In the genomic region with DNA sequence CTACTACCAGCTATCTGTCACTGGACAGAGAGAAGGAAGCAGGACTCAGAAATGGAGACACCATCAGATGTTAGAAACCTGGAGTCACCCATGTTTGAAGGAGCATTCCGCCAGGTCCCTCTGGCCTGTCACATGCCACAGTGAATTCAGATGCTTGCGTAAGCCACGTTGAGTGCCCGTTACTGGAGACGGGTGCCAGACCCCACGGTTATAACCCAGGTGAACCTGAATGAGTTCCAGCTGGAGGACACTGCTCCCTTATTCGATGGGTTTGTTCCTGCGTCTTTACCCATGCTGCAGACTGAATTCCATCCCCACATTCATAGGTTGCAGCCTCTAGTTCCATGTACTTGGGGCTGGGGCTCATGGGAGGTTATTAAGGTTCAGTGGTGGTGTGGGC, we compare ENCODE assay signal across 23 mouse cellular contexts. TPM values are rescaled to one million over a fixed set of nuclear protein-coding genes. Genes with fewer than 3 reads are reported as not detected.
A peak's percentile ranks its signal among the peaks of the same experiment; 100 is the strongest.
DNase-seq lines count a peak whose midpoint lies in the region; ATAC-seq and TF ChIP-seq lines count a peak whose summit lies in the region.
"Had no signal": no experiment of that assay in that cellular context is flagged by ENCODE, and none has a peak within 500 bp of the region (broad histone marks: within the 10 kb centered on the region; RNA-seq: fewer than 3 reads in every experiment).

No protein-coding gene starts in this region.

- no peak overlapping the region for H3K9ac ChIP-seq in heart, adult 2 months (ENCODE audit: low read depth, low read length)
- no peak overlapping the region for H3K9ac ChIP-seq in heart, embryonic 11.5 days (ENCODE audit: low read depth, low read length)
- no peak overlapping the region for H3K9ac ChIP-seq in hindbrain, postnatal 0 days (replicated peaks; ENCODE audit: low read length)
- H3K9ac ChIP-seq: embryonic facial prominence, embryonic 13.5 days; kidney, embryonic 15.5 days; limb, embryonic 15.5 days; liver, embryonic 15.5 days; lung, embryonic 15.5 days had no signal

- no peaks in the 10 kb centered on the region for H3K36me3 ChIP-seq in heart, adult 2 months (ENCODE audit: control insufficient read depth, insufficient read depth, low read length)
- H3K36me3 ChIP-seq in heart, embryonic 11.5 days (ENCODE audit: control insufficient read depth, insufficient read depth, low read length) = no peaks in the 10 kb centered on the region
- no peaks in the 10 kb centered on the region for H3K36me3 ChIP-seq in hindbrain, postnatal 0 days (ENCODE audit: insufficient read depth, low read length)
- H3K36me3 ChIP-seq: embryonic facial prominence, embryonic 13.5 days; kidney, embryonic 15.5 days; limb, embryonic 15.5 days; liver, embryonic 15.5 days; lung, embryonic 15.5 days had no signal

- peaks cover 5% of the 10 kb centered on the region; the same call in 1 of the 2 replicates for H3K4me1 ChIP-seq in heart, adult 2 months (ENCODE audit: control insufficient read depth, insufficient read depth, low read length)
- H3K4me1 ChIP-seq in heart, embryonic 11.5 days (ENCODE audit: control insufficient read depth, insufficient read depth, low read length) = peaks cover 8% of the 10 kb centered on the region
- peaks cover 16% of the 10 kb centered on the region for H3K4me1 ChIP-seq in hindbrain, postnatal 0 days (ENCODE audit: insufficient read depth, low read length)

- WGBS in heart, adult 2 months = 64% methylated on average over 8 of the region's 8 CpGs
- 83% methylated on average over 8 of the region's 8 CpGs for WGBS in heart, embryonic 11.5 days (ENCODE audit: insufficient replicate concordance)
- 60% methylated on average over 8 of the region's 8 CpGs for WGBS in hindbrain, postnatal 0 days

- peak overlapping the region; percentile 28; the same call in 1 of the 2 replicates for H3K27ac ChIP-seq in heart, adult 2 months
- no peak overlapping the region for H3K27ac ChIP-seq in heart, embryonic 11.5 days (ENCODE audit: low read depth, low read length)
- H3K27ac ChIP-seq in left cerebral cortex, adult 2 months = peak overlapping the region; percentile 88
- H3K27ac ChIP-seq in hindbrain, postnatal 0 days = peak overlapping the region; percentile 54
- H3K27ac ChIP-seq: embryonic facial prominence, embryonic 13.5 days; kidney, embryonic 15.5 days; limb, embryonic 15.5 days; liver, embryonic 15.5 days; lung, embryonic 15.5 days had no signal

- no peaks in the 10 kb centered on the region for H3K27me3 ChIP-seq in heart, adult 2 months (ENCODE audit: control insufficient read depth, insufficient read depth, low read length)
- peaks cover 8% of the 10 kb centered on the region for H3K27me3 ChIP-seq in heart, embryonic 11.5 days (ENCODE audit: control insufficient read depth, insufficient read depth, low read length)
- H3K27me3 ChIP-seq in hindbrain, postnatal 0 days (ENCODE audit: insufficient read depth, low read length) = no peaks in the 10 kb centered on the region

- H3K4me3 ChIP-seq in heart, adult 2 months = no peak overlapping the region
- H3K4me3 ChIP-seq in heart, embryonic 11.5 days (ENCODE audit: low read depth, low read length) = no peak overlapping the region
- H3K4me3 ChIP-seq in left cerebral cortex, adult 2 months = no peak overlapping the region
- no peak overlapping the region for H3K4me3 ChIP-seq in hindbrain, postnatal 0 days (ENCODE audit: low read length)
- H3K4me3 ChIP-seq: embryonic facial prominence, embryonic 13.5 days; erythroblast, embryonic 14.5 days; gastrocnemius, adult 2 months; kidney, embryonic 15.5 days; limb, embryonic 15.5 days; liver, embryonic 15.5 days; lung, embryonic 15.5 days; megakaryocyte, embryonic 14.5 days had no signal

- no peak for TF ChIP-seq POLR2A in heart, adult 2 months (IDR thresholded peaks at IDR 0.05; ENCODE audit: insufficient read depth, low read depth, low read length)

- DNase-seq in cerebellum, adult 11-12 months = peak; percentile 41
- no peak for DNase-seq in cerebellum, adult 8-10 months
- peak in 1 of 2 experiments; percentile 41 for DNase-seq in heart, adult 2 months
- DNase-seq in left cerebral cortex, adult 2 months (ENCODE audit: extremely low spot score in 1 of 2, low spot score in 2 of 2) = no peak
- DNase-seq in left cerebral cortex, adult 11 months (ENCODE audit: low spot score) = no peak
- no peak for DNase-seq in hindbrain, postnatal 0 days (ENCODE audit: low spot score)
- DNase-seq in adrenal gland, postnatal 25 days = no peak
- DNase-seq: embryo, embryonic 11 days; gastrocnemius, adult 2 months; kidney, adult 11 months; kidney, postnatal 36 days; lung, postnatal 36 days; right cerebral cortex, postnatal 14 days; spleen, adult 18-20 months had no signal

- no peak for TF ChIP-seq CTCF in heart, adult 2 months (IDR thresholded peaks at IDR 0.05)
- TF ChIP-seq CTCF in left cerebral cortex, adult 2 months (IDR thresholded peaks at IDR 0.05) = no peak
- no peak for TF ChIP-seq CTCF in hindbrain, postnatal 0 days (IDR thresholded peaks at IDR 0.05; ENCODE audit: low read depth)

- no peak for TF ChIP-seq EP300 in heart, adult 2 months (IDR thresholded peaks at IDR 0.05; ENCODE audit: insufficient read depth, low read depth, low read length)

- intact Hi-C loops in heart, adult 2 months (cut with DNase I) = no loop called here
- intact Hi-C loops in left cerebral cortex, adult 2 months (cut with DNase I) = no loop called here

- no peaks in the 10 kb centered on the region for H3K9me3 ChIP-seq in heart, embryonic 11.5 days (replicated peaks; ENCODE audit: control insufficient read depth, low read length)
- no peaks in the 10 kb centered on the region for H3K9me3 ChIP-seq in hindbrain, postnatal 0 days (ENCODE audit: low read length)
- H3K9me3 ChIP-seq: embryonic facial prominence, embryonic 13.5 days; kidney, embryonic 15.5 days; limb, embryonic 15.5 days; liver, embryonic 15.5 days; lung, embryonic 15.5 days had no signal

- no peak overlapping the region for H3K4me2 ChIP-seq in heart, embryonic 11.5 days
- no peak overlapping the region; the same call in 1 of the 2 replicates for H3K4me2 ChIP-seq in hindbrain, postnatal 0 days (ENCODE audit: low read depth, low read length)
- H3K4me2 ChIP-seq: embryonic facial prominence, embryonic 13.5 days; kidney, embryonic 15.5 days; limb, embryonic 15.5 days; liver, embryonic 15.5 days; lung, embryonic 15.5 days had no signal

- ATAC-seq in heart, embryonic 11.5 days (replicated peaks; ENCODE audit: insufficient number of reproducible peaks, low FRiP score, low TSS enrichment) = no peak
- ATAC-seq in hindbrain, postnatal 0 days = no peak
- ATAC-seq: activated CD4-positive, CD25-positive, alpha-beta regulatory T cell, adult 4 months had no signal

- no peaks in the 10 kb centered on the region for H3K79me2 ChIP-seq in heart, adult 2 months (replicated peaks; ENCODE audit: control insufficient read depth, insufficient read depth, low read length)

RNA-seq across cellular contexts. Expression of a gene that starts 3.2 kb away (rescaled TPM):
- 100 to 1,000 TPM; 111 to 123 TPM for total RNA-seq in heart, adult 2 months (2021)
- polyA plus RNA-seq in heart, adult 2 months (2012; rRNA removed) = 110 and 182 TPM in 2 replicates
- polyA plus RNA-seq in heart, embryonic 11.5 days (2014; fragmentation: Nextera tagmentation; extraction: Ambion mirVana) = 5.3 and 5.9 TPM in 2 replicates
- 10 to 100 TPM; 41.0 to 45.4 TPM for total RNA-seq in left cerebral cortex, adult 2 months (2021)
- 13.2 and 18.7 TPM in 2 replicates for total RNA-seq in hindbrain, postnatal 0 days (2014; rRNA removed)
- polyA plus RNA-seq in hindbrain, postnatal 0 days (2015; fragmentation: Nextera tagmentation; extraction: Ambion mirVana) = 2.4 and 3.0 TPM in 2 replicates
- 1.4 and 1.5 TPM in 2 replicates for total RNA-seq in adrenal gland, postnatal 25 days (2021)
- polyA plus RNA-seq: activated CD4-positive, CD25-positive, alpha-beta regulatory T cell, adult 4 months had no signal
